Mouse (Mus musculus) thymus, postnatal 14 days (tissue): ENCODE data around the gene Celf6.
A peak's percentile ranks its signal among the peaks of the same experiment; 100 is the strongest.

ENCODE experiments used
- DNase-seq: peaks from one replicate; pipeline ENCODE4 v3.0.0; 2021

The Celf6 gene

GRCm38 (mm10) chr9:59577844-59578504 lies at the start of gene Celf6:
Gene Celf6 (plus strand): TSS chr9:59577917.
- DNase-seq, result peak; percentile 93

GRCm38 (mm10) chr9:59528274-59528673 lies 49.4 kb upstream of the Celf6 start:
- no peak for DNase-seq

- DNase-seq, result peak; percentile 25
These were observed 46.1 kb upstream of the Celf6 start for GRCm38 (mm10) chr9:59531645-59532044.

- no peak for DNase-seq
These were observed 44.3 kb upstream of the Celf6 start for GRCm38 (mm10) chr9:59533422-59533821.

- no peak for DNase-seq
These were observed 43.8 kb upstream of the Celf6 start for GRCm38 (mm10) chr9:59533889-59534288.

GRCm38 (mm10) chr9:59537651-59538050 lies 40.1 kb upstream of the Celf6 start:
- no peak for DNase-seq

GRCm38 (mm10) chr9:59539441-59540137 lies 38.1 kb upstream of the Celf6 start, which contains the start of the genes Hexa and Tmem202:
Gene Hexa (plus strand): TSS chr9:59539540.
Gene Tmem202 (minus strand): TSS chr9:59539847.
- DNase-seq, result peak; percentile 65

GRCm38 (mm10) chr9:59541617-59542016 lies 36.1 kb upstream of the Celf6 start:
- DNase-seq, result no peak

- DNase-seq, result no peak
These were observed 34.9 kb upstream of the Celf6 start for GRCm38 (mm10) chr9:59542766-59543324.

GRCm38 (mm10) chr9:59544739-59545138 lies 33.0 kb upstream of the Celf6 start:
- no peak for DNase-seq

GRCm38 (mm10) chr9:59547869-59548268 lies 29.8 kb upstream of the Celf6 start:
- no peak for DNase-seq

- DNase-seq, result no peak
These were observed 28.7 kb upstream of the Celf6 start for GRCm38 (mm10) chr9:59548961-59549487.

- no peak for DNase-seq
These were observed 27.6 kb upstream of the Celf6 start for GRCm38 (mm10) chr9:59550077-59550476.

GRCm38 (mm10) chr9:59551017-59551416 lies 26.7 kb upstream of the Celf6 start:
- no peak for DNase-seq

GRCm38 (mm10) chr9:59551620-59552031 lies 26.1 kb upstream of the Celf6 start:
- DNase-seq, result no peak

- DNase-seq, result no peak
These were observed 25.1 kb upstream of the Celf6 start for GRCm38 (mm10) chr9:59552610-59553009.

GRCm38 (mm10) chr9:59553719-59554118 lies 24.0 kb upstream of the Celf6 start:
- no peak for DNase-seq

- DNase-seq, result peak; percentile 85
These were observed 12.1 kb upstream of the Celf6 start for GRCm38 (mm10) chr9:59565600-59565999.

GRCm38 (mm10) chr9:59567111-59567510 lies 10.6 kb upstream of the Celf6 start:
- DNase-seq, result peak; percentile 63

GRCm38 (mm10) chr9:59571852-59572251 lies 5.9 kb upstream of the Celf6 start:
- DNase-seq, result no peak

GRCm38 (mm10) chr9:59577401-59577800 lies 316 bp upstream of the Celf6 start:
- no peak for DNase-seq

- no peak for DNase-seq
These were observed 769 bp downstream of the Celf6 start for GRCm38 (mm10) chr9:59578505-59578867.

GRCm38 (mm10) chr9:59584871-59585308 lies 7.2 kb downstream of the Celf6 start:
- DNase-seq, result peak; percentile 75

- DNase-seq, result no peak
These were observed 10.5 kb downstream of the Celf6 start for GRCm38 (mm10) chr9:59588252-59588651.
